Mouse (Mus musculus) cerebellum, adult 8-10 months (tissue): ENCODE results near the gene Eif3f.

ENCODE experiments used
- DNase-seq: peaks from one replicate; pipeline ENCODE4 v3.0.0; 2022

The Eif3f gene

GRCm38 (mm10) chr7:108933794-108934731, at the start of gene Eif3f:
Gene Eif3f, plus strand, starts transcription at chr7:108934417.
- DNase-seq = peak; percentile 96

DNA sequence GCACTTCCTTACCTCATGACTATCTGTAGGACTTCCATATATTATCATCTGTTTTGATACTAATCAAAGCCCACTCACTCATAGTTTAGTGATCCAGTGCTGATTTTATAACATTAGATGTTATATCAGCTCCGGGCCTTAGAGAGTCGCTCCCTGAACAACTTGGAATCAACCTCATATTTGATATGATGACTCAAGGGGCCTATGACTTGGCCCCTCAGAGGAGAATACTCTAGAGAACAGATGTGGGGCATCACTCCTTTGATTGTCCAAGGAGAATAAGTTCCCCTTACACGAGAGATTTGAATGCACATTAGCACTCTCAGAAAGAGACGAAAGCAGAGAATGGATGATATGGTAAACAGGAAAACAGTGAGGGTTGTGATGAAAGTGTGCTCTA, 49.3 kb upstream of the Eif3f start, which contains the start of gene Olfr518:
Gene Olfr518, minus strand, starts transcription at position 101 of the 400 bp plus-strand sequence.
- no peak for DNase-seq

GRCm38 (mm10) chr7:108894320-108894719, 39.9 kb upstream of the Eif3f start, which contains the start of gene Olfr519:
Gene Olfr519, minus strand, starts transcription at chr7:108894420.
- no peak for DNase-seq

- DNase-seq = no peak
Measured at GRCm38 (mm10) chr7:108903969-108904368, 30.2 kb upstream of the Eif3f start.

DNA sequence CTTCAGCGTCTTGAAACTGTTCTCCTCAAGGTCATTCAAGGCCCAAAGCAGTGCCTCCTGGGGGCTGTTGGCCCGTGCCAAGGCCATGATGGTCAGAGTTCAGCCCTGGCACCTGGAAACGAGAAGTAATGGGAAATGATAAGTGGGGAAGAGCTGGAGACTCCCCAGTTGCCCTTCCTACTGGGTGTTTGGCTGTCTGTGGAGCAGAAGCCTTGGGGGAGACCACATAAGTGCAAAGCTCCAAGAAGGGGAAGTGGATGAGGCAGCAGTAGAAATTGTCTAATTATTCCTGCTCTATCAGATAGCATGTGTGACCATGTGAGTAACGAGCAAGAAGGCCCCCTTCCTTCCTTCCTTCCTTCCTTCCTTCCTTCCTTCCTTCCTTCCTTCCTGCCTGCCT, 7.2 kb upstream of the Eif3f start:
- DNase-seq = no peak

DNA sequence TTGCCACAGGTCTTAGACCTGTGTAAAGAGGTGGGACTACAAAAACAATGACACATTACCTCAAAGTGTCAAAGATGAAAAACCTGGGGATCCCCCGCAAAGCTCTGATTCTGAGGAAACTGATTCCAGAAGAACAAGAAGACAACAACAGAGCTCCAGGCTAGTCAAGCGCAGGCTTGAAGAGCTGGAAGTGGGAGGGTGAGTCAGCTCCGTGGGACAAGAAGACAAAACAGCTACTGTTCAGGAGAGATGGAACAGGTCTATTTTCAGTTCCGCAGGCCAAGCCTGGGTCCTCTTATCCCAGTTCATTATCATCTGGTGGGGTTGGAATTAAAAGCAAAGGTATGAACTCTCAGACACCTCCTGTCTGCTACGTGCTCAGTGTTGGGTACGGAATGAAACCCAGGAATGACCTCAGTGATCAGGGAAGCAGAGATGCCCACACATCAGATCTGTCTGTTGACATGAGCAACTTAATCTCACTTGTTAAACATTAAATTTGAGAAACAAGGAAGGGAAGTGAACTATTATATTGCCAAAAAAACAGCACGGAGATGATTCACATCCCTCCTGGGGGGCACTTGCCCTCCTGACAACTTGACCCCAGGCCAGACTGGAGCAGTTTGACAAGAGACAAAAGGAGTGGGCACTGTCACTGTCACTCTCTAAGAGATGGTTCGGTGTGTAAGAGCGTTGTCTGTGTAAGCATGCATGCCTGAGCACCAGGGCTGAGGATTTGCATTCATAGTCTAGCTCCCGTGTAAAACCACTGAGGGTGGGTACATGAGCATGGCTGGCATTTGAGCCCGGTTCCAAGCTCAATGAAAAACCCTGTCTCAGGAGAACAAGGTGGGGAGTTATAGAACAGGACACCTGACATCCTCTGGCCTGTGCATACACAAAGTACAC, 5.7 kb upstream of the Eif3f start:
- DNase-seq = no peak

- no peak for DNase-seq
Measured at GRCm38 (mm10) chr7:108929726-108930393, 4.4 kb upstream of the Eif3f start, which contains the start of gene Nlrp10. Gene Nlrp10, minus strand, starts transcription at chr7:108930178.

GRCm38 (mm10) chr7:108934836-108935235, 619 bp downstream of the Eif3f start:
- DNase-seq = no peak

GRCm38 (mm10) chr7:108935411-108935810, 1.2 kb downstream of the Eif3f start:
- DNase-seq = no peak

DNA sequence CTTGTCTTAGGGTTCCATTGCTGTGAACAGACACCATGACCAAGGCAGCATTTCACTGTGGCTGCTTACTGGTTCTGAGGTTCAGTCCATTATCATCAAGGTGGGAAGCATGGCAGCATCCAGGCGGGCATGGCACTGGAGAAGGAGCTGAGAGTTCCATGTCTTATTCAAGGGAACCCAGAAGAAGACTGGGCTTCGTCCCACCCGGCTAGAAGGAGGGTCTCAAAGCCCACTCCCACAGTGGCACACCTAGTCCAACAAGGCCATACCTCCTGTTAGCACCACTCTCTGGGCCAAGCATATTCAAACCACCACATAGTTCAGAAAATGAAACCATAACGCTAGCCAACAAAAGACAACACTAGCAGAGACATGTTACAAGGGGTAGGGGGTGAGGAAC, 2.4 kb downstream of the Eif3f start:
- DNase-seq = no peak

DNA sequence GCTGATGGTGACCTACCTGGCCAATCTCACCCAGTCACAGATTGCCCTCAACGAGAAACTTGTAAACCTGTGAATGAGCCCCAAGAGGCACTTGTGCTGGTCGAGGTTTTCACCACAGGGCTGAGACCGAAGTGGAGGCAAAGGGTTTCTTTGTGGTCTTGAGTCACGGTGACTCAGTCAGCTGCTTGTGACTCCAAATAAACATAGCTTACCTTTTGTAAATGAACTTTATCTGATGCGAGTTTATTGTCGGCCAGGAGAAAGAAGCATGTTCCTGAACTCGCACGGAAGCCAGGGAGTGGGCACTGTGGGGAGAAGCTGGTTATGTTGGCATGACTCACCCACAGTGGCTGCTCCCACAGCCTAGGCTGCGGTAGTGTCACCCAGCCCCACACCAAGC, 7.2 kb downstream of the Eif3f start:
- no peak for DNase-seq

DNA sequence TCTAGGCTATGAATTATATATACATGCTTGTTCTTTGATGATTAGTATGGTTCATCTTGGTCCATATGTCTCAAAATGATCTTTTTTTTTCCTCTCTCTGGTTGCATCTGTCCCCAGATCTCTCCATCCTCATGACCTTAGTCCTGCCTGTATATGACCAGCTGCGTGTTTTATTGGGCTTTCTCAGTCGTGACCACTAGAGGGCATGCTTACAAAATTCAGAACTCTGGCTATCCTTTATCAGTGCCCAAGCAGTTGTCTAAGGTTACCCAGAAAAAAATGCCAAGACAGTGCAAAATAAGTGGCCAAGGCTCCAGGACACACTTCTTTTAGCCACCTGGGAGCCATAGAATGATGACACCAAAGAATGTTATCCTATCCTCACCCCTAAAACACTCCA, 9.8 kb downstream of the Eif3f start:
- DNase-seq = peak; percentile 53

GRCm38 (mm10) chr7:108948611-108949010, 14.4 kb downstream of the Eif3f start:
- no peak for DNase-seq

GRCm38 (mm10) chr7:108949301-108949700, 15.1 kb downstream of the Eif3f start:
- no peak for DNase-seq

- no peak for DNase-seq
Measured at GRCm38 (mm10) chr7:108950312-108950761, 16.1 kb downstream of the Eif3f start, which contains the start of gene Tub. Gene Tub, plus strand, starts transcription at chr7:108950338.

DNA sequence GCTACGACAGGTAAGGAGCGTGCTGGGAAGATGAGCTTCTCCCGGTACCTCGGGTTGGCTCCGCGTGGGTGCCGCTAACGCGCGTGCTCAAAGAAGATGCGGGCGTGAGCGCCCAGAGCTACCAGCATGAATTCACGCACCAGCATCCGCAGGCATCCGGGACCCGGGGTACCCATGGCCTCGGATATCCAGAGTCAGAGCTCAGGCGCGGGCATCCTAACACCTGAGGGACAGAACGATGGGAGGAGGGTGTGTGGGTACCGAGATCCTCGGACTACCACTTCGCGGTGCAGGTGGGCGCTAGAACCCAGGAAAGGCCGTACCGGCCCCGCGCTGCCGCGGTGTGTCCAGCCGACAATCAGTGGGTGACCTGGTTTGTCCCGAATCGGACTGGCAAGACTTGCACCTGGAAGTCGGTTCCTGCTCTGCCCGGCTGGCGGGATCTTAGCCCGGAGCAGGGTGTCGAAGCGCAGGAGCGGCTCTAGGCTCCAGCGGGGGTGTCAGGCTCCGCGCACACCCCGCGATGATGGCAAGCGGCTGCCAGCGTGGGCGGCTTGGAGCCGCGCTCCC, 16.6 kb downstream of the Eif3f start:
- peak; percentile 71 for DNase-seq

DNA sequence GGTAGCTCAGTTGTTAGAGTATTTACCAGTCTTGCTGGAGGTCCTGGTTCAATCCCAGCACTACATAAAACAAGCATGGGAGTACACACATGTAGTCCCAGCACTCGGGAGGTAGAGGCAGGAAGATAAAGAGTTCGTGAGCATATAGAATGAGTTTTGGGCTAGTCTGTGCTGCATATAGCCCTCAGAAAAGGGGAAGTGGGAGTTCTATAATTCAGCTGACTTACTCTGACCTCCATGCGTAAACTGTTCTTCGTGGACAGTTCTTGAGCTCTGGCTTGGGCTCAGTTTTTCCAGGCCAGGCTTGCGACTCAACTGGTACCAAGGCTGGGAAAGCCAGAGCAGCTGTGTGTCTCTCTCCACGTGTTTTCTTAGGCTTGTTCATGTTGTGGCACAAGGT, 18.6 kb downstream of the Eif3f start:
- DNase-seq = no peak

GRCm38 (mm10) chr7:108954185-108954584, 20.0 kb downstream of the Eif3f start:
- no peak for DNase-seq

GRCm38 (mm10) chr7:108957734-108958133, 23.5 kb downstream of the Eif3f start:
- no peak for DNase-seq

DNA sequence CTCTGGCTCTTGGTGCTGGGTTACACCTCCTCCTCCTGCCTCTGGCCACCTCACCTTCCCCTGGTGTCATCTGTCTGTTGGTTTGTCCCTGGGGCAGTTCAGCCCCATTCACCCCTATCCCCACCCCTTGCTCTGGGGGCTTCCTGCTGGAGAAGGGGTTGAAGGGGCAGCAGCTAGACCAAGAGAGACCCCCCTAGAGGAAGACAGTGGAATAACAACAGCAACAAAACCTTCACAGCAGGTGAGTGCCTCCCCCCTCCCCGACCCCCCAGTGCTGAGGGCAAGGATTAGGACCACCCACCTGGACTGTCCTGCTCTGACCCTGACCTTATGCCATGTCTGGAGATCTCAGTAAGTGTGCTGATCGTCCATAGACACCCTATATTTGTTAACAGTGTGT, 31.8 kb downstream of the Eif3f start:
- DNase-seq = no peak

DNA sequence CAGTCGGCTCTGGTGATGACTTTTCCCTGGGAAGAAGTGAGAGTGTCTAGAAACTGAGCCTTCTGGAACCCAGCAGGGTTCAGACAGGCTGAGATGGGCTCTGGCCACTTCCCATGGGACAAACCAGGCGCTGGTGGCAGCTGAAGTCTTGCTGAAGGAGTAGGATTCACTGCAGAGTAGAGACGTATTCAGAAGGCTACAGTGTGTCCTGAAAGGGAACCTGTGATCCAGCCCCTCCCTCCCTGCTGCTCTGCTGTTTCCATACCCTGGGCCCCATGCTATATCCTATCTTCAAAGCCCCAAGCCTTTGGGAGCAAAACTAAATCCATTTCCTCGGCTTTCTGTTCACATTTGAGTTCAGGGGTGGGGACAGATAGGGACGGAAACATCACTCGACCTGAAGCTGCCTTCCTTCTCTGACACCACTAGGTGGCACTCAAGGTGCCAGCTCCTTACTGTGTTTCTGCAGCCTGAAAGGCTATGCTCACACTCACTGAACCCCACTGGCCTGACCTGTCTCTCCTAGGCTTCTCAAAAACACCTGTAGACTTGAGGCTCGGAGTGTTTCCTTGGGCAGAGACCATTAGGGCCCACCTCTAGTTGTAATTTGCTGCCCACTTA, 32.6 kb downstream of the Eif3f start:
- DNase-seq = peak; percentile 75

- DNase-seq = no peak
Measured at GRCm38 (mm10) chr7:108968201-108968600, 34.0 kb downstream of the Eif3f start.
